Mouse (Mus musculus) CH12.LX (cell line): ENCODE measurements at regions not wholly inside any gene's neighbourhood (a gene's known extent, or its start where the extent isn't known, plus 50 kb on each side); places are given as distances from the start of the nearest gene placed in this dataset.
A peak's percentile ranks its signal among the peaks of the same experiment; 100 is the strongest.

Experiments used
- DNase-seq: peaks from one replicate; pipeline ENCODE4 v3.0.0-alpha.2; 2013; ENCODE audit errors: extremely low read depth
- H3K27ac ChIP-seq: 2 replicates; pipeline ENCODE4 v1.5.1; 2012; ENCODE audit warnings: low read depth, mild to moderate bottlenecking, control low read depth, moderate library complexity; ENCODE audit not compliant: insufficient read depth
- H3K27me3 ChIP-seq: replicated peaks from 2 replicates; pipeline ENCODE3; 2012; ENCODE audit warnings: inconsistent platforms
- H3K36me3 ChIP-seq, 2 experiments: replicated peaks in 1 of 2; 2 replicates each; pipeline versions ENCODE3 to v1.6.1; 2012; ENCODE audit warnings: inconsistent platforms in 1 of 2, low read length in 1 of 2, mild to moderate bottlenecking in 1 of 2, mixed read lengths in 1 of 2, moderate library complexity in 1 of 2; ENCODE audit not compliant: control insufficient read depth in 1 of 2, insufficient read depth in 1 of 2
- H3K4me1 ChIP-seq, 2 experiments: 2 replicates each; pipeline ENCODE4 v1.6.1; 2012; ENCODE audit warnings: inconsistent platforms in 1 of 2, moderate library complexity in 1 of 2; ENCODE audit not compliant: insufficient read depth in 2 of 2, control insufficient read depth in 1 of 2
- H3K4me2 ChIP-seq: 2 replicates; pipeline ENCODE4 v1.6.1; 2012; ENCODE audit warnings: low read depth, mild to moderate bottlenecking, control low read depth; ENCODE audit not compliant: poor library complexity, insufficient read depth, severe bottlenecking
- H3K4me3 ChIP-seq, 3 experiments: fragments of 150-350 bp in 1 of 3; sonication (generic) in 1 of 3; replicated peaks in 1 of 3; 2 replicates each; pipeline versions ENCODE3 to v1.5.1; 2011 to 2012; ENCODE audit warnings: low read depth in 2 of 3, low read length in 2 of 3, mild to moderate bottlenecking in 2 of 3, moderate library complexity in 2 of 3, control low read depth in 1 of 3, improper control_type of control experiment in 1 of 3, inconsistent platforms in 1 of 3, mixed read lengths in 1 of 3; ENCODE audit not compliant: poor library complexity in 1 of 3
- H3K79me2 ChIP-seq: replicated peaks from 2 replicates; pipeline ENCODE4 v1.6.1; 2012; ENCODE audit warnings: mild to moderate bottlenecking, moderate library complexity; ENCODE audit not compliant: control insufficient read depth, poor library complexity, insufficient read depth, severe bottlenecking; ENCODE audit errors: extremely low read depth
- H3K9ac ChIP-seq: 2 replicates; pipeline ENCODE4 v1.6.1; 2012; ENCODE audit warnings: low read depth, mild to moderate bottlenecking, control low read depth, moderate library complexity; ENCODE audit not compliant: insufficient read depth
- H3K9me3 ChIP-seq: replicated peaks from 2 replicates; pipeline ENCODE3; 2012; ENCODE audit warnings: low read length, inconsistent platforms, mixed read lengths
- E2F4 ChIP-seq: IDR thresholded peaks from 2 replicates; pipeline ENCODE4 v1.6.1; 2011; ENCODE audit warnings: low read depth, low read length, improper control_type of control experiment; ENCODE audit not compliant: insufficient replicate concordance
- ELF1 ChIP-seq: IDR thresholded peaks from 2 replicates; pipeline ENCODE4 v1.6.1; 2014; ENCODE audit warnings: low read depth, mild to moderate bottlenecking, inconsistent platforms, low read length, improper control_type of control experiment
- ETS1 ChIP-seq: conservative IDR thresholded peaks from 2 replicates; pipeline ENCODE4 v1.6.1; 2012; ENCODE audit warnings: low read depth, mild to moderate bottlenecking, inconsistent platforms, low read length, improper control_type of control experiment, moderate library complexity
- GABPA ChIP-seq: IDR thresholded peaks from 2 replicates; pipeline ENCODE4 v1.6.1; 2012; ENCODE audit warnings: low read depth, low read length, improper control_type of control experiment, inconsistent platforms; ENCODE audit not compliant: insufficient replicate concordance
- IRF4 ChIP-seq: IDR thresholded peaks from 2 replicates; pipeline ENCODE4 v1.6.1; 2014; ENCODE audit warnings: low read depth, mild to moderate bottlenecking, inconsistent platforms, low read length, improper control_type of control experiment
- JUND ChIP-seq: conservative IDR thresholded peaks from 2 replicates; pipeline ENCODE4 v1.6.1; 2011; ENCODE audit warnings: low read depth, low read length, improper control_type of control experiment
- KAT2A ChIP-seq: IDR thresholded peaks from 2 replicates; pipeline ENCODE4 v1.6.1; 2012; ENCODE audit warnings: low read length, improper control_type of control experiment, inconsistent platforms; ENCODE audit not compliant: insufficient replicate concordance
- MAX ChIP-seq: IDR thresholded peaks from 2 replicates; pipeline ENCODE4 v1.6.1; 2011; ENCODE audit warnings: low read length, improper control_type of control experiment
- MXI1 ChIP-seq: IDR thresholded peaks from 2 replicates; pipeline ENCODE4 v1.6.1; 2011; ENCODE audit warnings: mild to moderate bottlenecking, low read depth, low read length, improper control_type of control experiment
- SIN3A ChIP-seq: IDR thresholded peaks from 2 replicates; pipeline ENCODE4 v1.6.1; 2012; ENCODE audit warnings: low read length, improper control_type of control experiment, inconsistent platforms
- TBP ChIP-seq: conservative IDR thresholded peaks from 2 replicates; pipeline ENCODE4 v1.6.1; 2011; ENCODE audit warnings: low read depth, low read length, improper control_type of control experiment
- UBTF ChIP-seq: IDR thresholded peaks from 2 replicates; pipeline ENCODE4 v1.6.1; 2012; ENCODE audit warnings: low read depth, mild to moderate bottlenecking, inconsistent platforms, low read length, improper control_type of control experiment, moderate library complexity
- USF1 ChIP-seq: IDR thresholded peaks from 2 replicates; pipeline ENCODE4 v1.6.1; 2014; ENCODE audit warnings: low read depth, mild to moderate bottlenecking, inconsistent platforms, low read length, improper control_type of control experiment
- USF2 ChIP-seq: conservative IDR thresholded peaks from 2 replicates; pipeline ENCODE4 v1.6.1; 2011; ENCODE audit warnings: low read depth, low read length, improper control_type of control experiment
- ZKSCAN1 ChIP-seq: IDR thresholded peaks from 2 replicates; pipeline ENCODE4 v1.6.1; 2012; ENCODE audit warnings: low read depth, inconsistent platforms, low read length, improper control_type of control experiment, borderline replicate concordance
- ZMIZ1 ChIP-seq: IDR thresholded peaks from 2 replicates; pipeline ENCODE4 v1.6.1; 2012; ENCODE audit warnings: low read depth, mild to moderate bottlenecking, inconsistent platforms, low read length, improper control_type of control experiment
- ZNF384 ChIP-seq: IDR thresholded peaks from 2 replicates; pipeline ENCODE4 v1.6.1; 2012; ENCODE audit warnings: low read depth, low read length, improper control_type of control experiment, inconsistent platforms
- dilution Hi-C: fragments of 300-500 bp; cut with MboI; formaldehyde crosslinking; loops from 2 replicates; pipeline ENCODE4 v1.14.3; 2020; ENCODE audit warnings: low sequenced_read_pairs; ENCODE audit not compliant: extremely low pct_unique_long_range_greater_than_20kb, extremely low pct_ligation_motif_present
- in situ Hi-C: fragments of 300-500 bp; cut with MboI; formaldehyde crosslinking; loops from 3 replicates; pipeline ENCODE4 v1.14.3; 2019; ENCODE audit warnings: low sequenced_read_pairs, low pct_ligation_motif_present, low pct_unique_long_range_greater_than_20kb, mixed read lengths

DNA sequence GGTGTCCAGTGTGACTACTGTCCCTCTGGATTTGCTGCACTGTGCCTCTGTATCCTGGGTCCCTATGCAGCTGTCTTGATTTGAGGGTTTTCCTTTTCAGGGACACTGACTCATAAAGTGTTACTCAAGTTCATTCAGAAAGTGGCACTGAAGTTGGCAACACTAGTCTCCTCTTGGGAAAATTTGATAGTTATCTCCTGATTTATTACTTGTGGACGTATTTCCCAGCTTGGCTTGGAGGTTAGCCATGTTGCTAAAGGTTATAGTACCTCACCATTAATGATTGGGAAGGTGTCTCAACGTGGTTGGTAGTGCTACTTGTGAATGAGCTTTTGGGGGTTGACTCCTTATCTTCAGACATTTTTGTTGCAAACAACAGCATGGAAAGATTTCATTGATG, 130.1 kb upstream of the Ttc29 start:
- no peaks in the 10 kb centered on the region for H3K27me3 ChIP-seq
- no peak overlapping the region for H3K4me2 ChIP-seq
- no peak for TF ChIP-seq ELF1
- no peak for TF ChIP-seq MAX
- no peak for TF ChIP-seq ZNF384
- TF ChIP-seq ZKSCAN1: no peak
- no peak for TF ChIP-seq KAT2A
- TF ChIP-seq UBTF: no peak
- no peak for TF ChIP-seq SIN3A
- no peak for TF ChIP-seq ZMIZ1
- TF ChIP-seq GABPA: no peak
- TF ChIP-seq E2F4: no peak
- TF ChIP-seq MXI1: no peak
- TF ChIP-seq USF1: no peak
- no peak for TF ChIP-seq JUND
- no peak for TF ChIP-seq TBP
- TF ChIP-seq IRF4: no peak
- TF ChIP-seq, all 38 proteins: peak for 0
- H3K9me3 ChIP-seq: no peaks in the 10 kb centered on the region
- no peak overlapping the region for H3K4me3 ChIP-seq
- H3K9ac ChIP-seq: no peak overlapping the region
- no peaks in the 10 kb centered on the region for H3K36me3 ChIP-seq
- no peak for DNase-seq
- in situ Hi-C loops: no loop called here
- no peaks in the 10 kb centered on the region for H3K79me2 ChIP-seq
- no peak overlapping the region for H3K27ac ChIP-seq
- peaks cover 0 to 7% of the 10 kb centered on the region in 2 experiments; a peak in 2 of 4 replicates for H3K4me1 ChIP-seq
- dilution Hi-C loops: no loop called here

GRCm38 (mm10) chr8:78086361-78086760, 126.7 kb upstream of the Ttc29 start:
- no peak for DNase-seq
- 0 out of 2 replicates have a peak overlapping the region, but pooled peaks have one; percentile 19 for H3K4me2 ChIP-seq
- in situ Hi-C loops: no loop called here
- H3K36me3 ChIP-seq: no peaks in the 10 kb centered on the region
- no peaks in the 10 kb centered on the region for H3K79me2 ChIP-seq
- H3K9ac ChIP-seq: no peak overlapping the region
- no peak overlapping the region for H3K4me3 ChIP-seq
- TF ChIP-seq TBP (no peak), ETS1 (0 out of 2 replicates have a peak, but pooled peaks have one; percentile 17), USF2 (no peak), IRF4 (0 out of 2 replicates have a peak, but pooled peaks have one; percentile 6)
- H3K27me3 ChIP-seq: no peaks in the 10 kb centered on the region
- no peaks in the 10 kb centered on the region for H3K9me3 ChIP-seq
- H3K4me1 ChIP-seq: peaks cover 0 to 4% of the 10 kb centered on the region in 2 experiments; a peak in 2 of 4 replicates
- no peak overlapping the region for H3K27ac ChIP-seq
- dilution Hi-C loops: no loop called here
